Mouse (Mus musculus) right cerebral cortex, postnatal 36 days (tissue): ENCODE measurements at regions not wholly inside any gene's neighbourhood (a gene's known extent, or its start where the extent isn't known, plus 50 kb on each side); places are given as distances from the start of the nearest gene placed in this dataset.

Source experiments
- DNase-seq, 2 experiments: peaks; one replicate each; pipeline ENCODE4 v3.0.0; 2022; ENCODE audit warnings: low spot score in 2 of 2, mixed read lengths in 1 of 2

GRCm38 (mm10) chr13:47398976-47399375 is 276.5 kb downstream of the Rnf144b start:
- DNase-seq: no peak

GRCm38 (mm10) chr13:47413261-47413660 is 290.8 kb downstream of the Rnf144b start:
- peak; percentile 8 to 30 for DNase-seq

GRCm38 (mm10) chr13:47413940-47414339 is 291.5 kb downstream of the Rnf144b start:
- DNase-seq: peak; percentile 11 to 16

GRCm38 (mm10) chr13:47429856-47430365 is 307.5 kb downstream of the Rnf144b start:
- no peak for DNase-seq

GRCm38 (mm10) chr13:47430409-47430808 is 308.0 kb downstream of the Rnf144b start:
- no peak for DNase-seq

GRCm38 (mm10) chr13:47435631-47436030 is 313.2 kb downstream of the Rnf144b start:
- no peak for DNase-seq

- no peak for DNase-seq
Observed at GRCm38 (mm10) chr13:47444876-47445275, 322.4 kb downstream of the Rnf144b start.

- DNase-seq: no peak
Observed at GRCm38 (mm10) chr13:47452186-47452760, 329.8 kb downstream of the Rnf144b start.

- no peak for DNase-seq
Observed at GRCm38 (mm10) chr13:47462148-47462547, 339.7 kb downstream of the Rnf144b start.

GRCm38 (mm10) chr13:47471543-47472213 is 349.2 kb downstream of the Rnf144b start:
- DNase-seq: no peak

GRCm38 (mm10) chr13:47480159-47480558 is 357.7 kb downstream of the Rnf144b start:
- DNase-seq: no peak

- no peak for DNase-seq
Observed at GRCm38 (mm10) chr13:47484819-47485218, 362.4 kb downstream of the Rnf144b start.

GRCm38 (mm10) chr13:47486111-47486510 is 363.7 kb downstream of the Rnf144b start:
- DNase-seq: no peak

- DNase-seq: no peak
Observed at GRCm38 (mm10) chr13:47486658-47487057, 364.2 kb downstream of the Rnf144b start.

- no peak for DNase-seq
Observed at GRCm38 (mm10) chr13:47505380-47505955, 383.0 kb downstream of the Rnf144b start.

GRCm38 (mm10) chr13:47532935-47533334 is 410.5 kb downstream of the Rnf144b start:
- no peak for DNase-seq

- no peak for DNase-seq
Observed at GRCm38 (mm10) chr13:47537156-47537555, 414.7 kb downstream of the Rnf144b start.

- DNase-seq: no peak
Observed at GRCm38 (mm10) chr13:47549626-47550025, 427.2 kb downstream of the Rnf144b start.

- no peak for DNase-seq
Observed at GRCm38 (mm10) chr13:47552251-47552650, 429.8 kb downstream of the Rnf144b start.

GRCm38 (mm10) chr13:47554198-47554597 is 431.7 kb downstream of the Rnf144b start:
- no peak for DNase-seq

- no peak for DNase-seq
Observed at GRCm38 (mm10) chr13:47557196-47557974, 434.9 kb downstream of the Rnf144b start.

- DNase-seq: no peak
Observed at GRCm38 (mm10) chr13:47562836-47563235, 440.4 kb downstream of the Rnf144b start.
